Mouse (Mus musculus): Measurements from ENCODE around the gene Wwp2.
A peak's percentile ranks its signal among the peaks of the same experiment; 100 is the strongest.

Wwp2 gene

GRCm38 (mm10) chr8:107435962-107436831 lies at the start of gene Wwp2:
Wwp2 (plus strand) TSS chr8:107436365.
- peak; percentile 74 for DNase-seq

GRCm38 (mm10) chr8:107386642-107387041 lies 49.5 kb upstream of the Wwp2 start:
- no peak for DNase-seq

GRCm38 (mm10) chr8:107387861-107388260 lies 48.3 kb upstream of the Wwp2 start:
- DNase-seq = peak; percentile 52

- DNase-seq = peak; percentile 81
Measured at GRCm38 (mm10) chr8:107389557-107389956, 46.6 kb upstream of the Wwp2 start.

GRCm38 (mm10) chr8:107390476-107391135 lies 45.6 kb upstream of the Wwp2 start:
- DNase-seq = peak; percentile 83

GRCm38 (mm10) chr8:107391136-107391516 lies 45.0 kb upstream of the Wwp2 start:
- no peak for DNase-seq

- no peak for DNase-seq
Measured at GRCm38 (mm10) chr8:107395397-107395796, 40.8 kb upstream of the Wwp2 start.

- DNase-seq = no peak
Measured at GRCm38 (mm10) chr8:107396106-107396670, 40.0 kb upstream of the Wwp2 start.

- DNase-seq = no peak
Measured at GRCm38 (mm10) chr8:107397665-107398064, 38.5 kb upstream of the Wwp2 start.

- DNase-seq = no peak
Measured at GRCm38 (mm10) chr8:107399495-107399894, 36.7 kb upstream of the Wwp2 start.

- no peak for DNase-seq
Measured at GRCm38 (mm10) chr8:107401866-107402265, 34.3 kb upstream of the Wwp2 start.

- DNase-seq = peak; percentile 88
Measured at GRCm38 (mm10) chr8:107403038-107403781, 33.0 kb upstream of the Wwp2 start, which contains the start of gene Nqo1. Nqo1 (minus strand) TSS chr8:107403206.

GRCm38 (mm10) chr8:107404057-107404456 lies 32.1 kb upstream of the Wwp2 start:
- no peak for DNase-seq

GRCm38 (mm10) chr8:107405935-107406334 lies 30.2 kb upstream of the Wwp2 start:
- DNase-seq = no peak

GRCm38 (mm10) chr8:107411391-107411790 lies 24.8 kb upstream of the Wwp2 start:
- no peak for DNase-seq

- DNase-seq = no peak
Measured at GRCm38 (mm10) chr8:107412552-107412951, 23.6 kb upstream of the Wwp2 start.

- DNase-seq = no peak
Measured at GRCm38 (mm10) chr8:107413881-107414280, 22.3 kb upstream of the Wwp2 start.

GRCm38 (mm10) chr8:107417001-107417400 lies 19.2 kb upstream of the Wwp2 start:
- no peak for DNase-seq

- no peak for DNase-seq
Measured at GRCm38 (mm10) chr8:107424176-107424575, 12.0 kb upstream of the Wwp2 start.

GRCm38 (mm10) chr8:107424597-107425229 lies 11.5 kb upstream of the Wwp2 start, which contains the start of gene Nob1:
Nob1 (minus strand) TSS chr8:107425051.
- DNase-seq = peak; percentile 94

- DNase-seq = no peak
Measured at GRCm38 (mm10) chr8:107425230-107425597, 11.0 kb upstream of the Wwp2 start.

- peak; percentile 65 for DNase-seq
Measured at GRCm38 (mm10) chr8:107430821-107431220, 5.3 kb upstream of the Wwp2 start.
